Mouse (Mus musculus) liver, embryonic 16.5 days (tissue): ENCODE data around the gene Nhej1. TPM values are rescaled to one million over a fixed set of nuclear protein-coding genes. Genes with fewer than 3 reads are reported as not detected.

Experiments used
- ATAC-seq: fragments of 200-750 bp; cut with Nextera tagmentation; 2 replicates; pipeline ENCODE4 v1.8.0; 2017; ENCODE audit warnings: low read depth, mild to moderate bottlenecking, moderate number of reproducible peaks, moderate library complexity
- H3K27ac ChIP-seq: fragments of 300-500 bp; sonication (generic); 2 replicates; pipeline ENCODE4 v1.5.1; 2014; ENCODE audit warnings: mild to moderate bottlenecking, low read length
- H3K27me3 ChIP-seq: fragments of 300-500 bp; sonication (generic); 2 replicates; pipeline ENCODE4 v1.6.1; 2014; ENCODE audit warnings: low read depth, low read length, mixed read lengths; ENCODE audit not compliant: control insufficient read depth, insufficient read depth
- H3K36me3 ChIP-seq: fragments of 300-500 bp; sonication (generic); 2 replicates; pipeline ENCODE4 v1.6.1; 2014; ENCODE audit warnings: mild to moderate bottlenecking; ENCODE audit not compliant: control insufficient read depth, insufficient read depth
- H3K4me1 ChIP-seq: fragments of 300-500 bp; sonication (generic); 2 replicates; pipeline ENCODE4 v1.6.1; 2014; ENCODE audit warnings: low read depth, low read length, mixed read lengths; ENCODE audit not compliant: control insufficient read depth
- H3K4me2 ChIP-seq: fragments of 300-500 bp; sonication (generic); 2 replicates; pipeline ENCODE4 v1.6.1; 2014; ENCODE audit warnings: low read depth, low read length, mixed read lengths
- H3K4me3 ChIP-seq: fragments of 300-500 bp; sonication (generic); 2 replicates; pipeline ENCODE4 v1.5.1; 2014; ENCODE audit warnings: low read depth, mild to moderate bottlenecking, low read length
- H3K9ac ChIP-seq: fragments of 300-500 bp; sonication (generic); 2 replicates; pipeline ENCODE4 v1.6.1; 2014; ENCODE audit warnings: low read depth, low read length
- H3K9me3 ChIP-seq: fragments of 300-500 bp; sonication (generic); replicated peaks from 2 replicates; pipeline ENCODE4 v1.6.1; 2016; ENCODE audit warnings: low read length; ENCODE audit not compliant: control insufficient read depth
- WGBS: fragments of 180-500 bp; shearing (Covaris S2); extraction: QIAGEN DNeasy Blood & Tissue Kit; methylation state at CpG from one replicate; pipeline ENCODE4 v1.1.7; 2014; ENCODE audit not compliant: insufficient replicate concordance; 5-methylcytosine and 5-hydroxymethylcytosine counted together
- polyA plus RNA-seq: library from polyadenylated mRNA; unstranded; fragments of >200 nt; fragmentation: Nextera tagmentation; extraction: Ambion mirVana; gene quantifications from 2 replicates; pipeline ENCODE4 v1.2.1, GENCODE M21; 2015

Gene Nhej1
- polyA plus RNA-seq, 1 experiment from 2014 or later = 6.0 TPM

GRCm38 (mm10) chr1:75147411-75148135, 22.6 kb upstream of the Nhej1 start:
- no peak for ATAC-seq
- Histone ChIP-seq H3K9me3 (no peaks in the 10 kb centered on the region), H3K4me2 (no peak overlapping the region), H3K4me1 (peaks cover 43% of the 10 kb centered on the region), H3K4me3 (no peak overlapping the region), H3K27ac (peak overlapping the region; percentile 28; the same call in 1 of the 2 replicates), H3K36me3 (peaks cover 49% of the 10 kb centered on the region), H3K9ac (no peak overlapping the region), H3K27me3 (no peaks in the 10 kb centered on the region)
- WGBS = 78% methylated on average over 7 of the region's 7 CpGs

GRCm38 (mm10) chr1:75145589-75145988, 20.6 kb upstream of the Nhej1 start:
- WGBS = 24% methylated on average over 3 of the region's 3 CpGs
- Histone ChIP-seq H3K4me2 (peak overlapping the region; percentile 91), H3K9ac (0 out of 2 replicates have a peak overlapping the region, but pooled peaks have one; percentile 14)

GRCm38 (mm10) chr1:75142301-75143261, 17.6 kb upstream of the Nhej1 start, which contains the start of the genes Cnppd1 and Retreg2:
TSS of gene Cnppd1 (minus strand) at chr1:75142711.
TSS of gene Retreg2 (plus strand) at chr1:75142778.
- peaks cover 68% of the 10 kb centered on the region for H3K4me1 ChIP-seq
- WGBS = under 1% methylated on average over 89 of the region's 91 CpGs
- H3K27ac ChIP-seq = peak within 1 kb of the TSS; percentile 100
- H3K9me3 ChIP-seq = no peaks in the 10 kb centered on the region
- ATAC-seq = peak; percentile 77
- H3K4me3 ChIP-seq = peak within 1 kb of the TSS; percentile 96
- peak within 1 kb of the TSS; percentile 91 for H3K4me2 ChIP-seq
- H3K9ac ChIP-seq = peak within 1 kb of the TSS; percentile 99
- peaks cover 50% of the 10 kb centered on the region for H3K36me3 ChIP-seq
- H3K27me3 ChIP-seq = no peaks in the 10 kb centered on the region

More at GRCm38 (mm10) chr1:75145589-75145988, 20.6 kb upstream of the Nhej1 start:
- Histone ChIP-seq H3K4me3 (peak overlapping the region; percentile 14), H3K9me3 (no peaks in the 10 kb centered on the region), H3K27ac (peak overlapping the region; percentile 49), H3K27me3 (no peaks in the 10 kb centered on the region), H3K4me1 (peaks cover 43% of the 10 kb centered on the region), H3K36me3 (peaks cover 49% of the 10 kb centered on the region)
- no peak for ATAC-seq

GRCm38 (mm10) chr1:75141486-75142190, 16.6 kb upstream of the Nhej1 start:
- Histone ChIP-seq H3K27ac (peak overlapping the region; percentile 100), H3K36me3 (peaks cover 43% of the 10 kb centered on the region), H3K4me1 (peaks cover 68% of the 10 kb centered on the region), H3K9ac (peak overlapping the region; percentile 99), H3K27me3 (no peaks in the 10 kb centered on the region), H3K4me2 (peak overlapping the region; percentile 91), H3K9me3 (no peaks in the 10 kb centered on the region), H3K4me3 (peak overlapping the region; percentile 96)
- WGBS = under 1% methylated on average over 53 of the region's 53 CpGs
- peak; percentile 54 for ATAC-seq

GRCm38 (mm10) chr1:75140601-75141190, 15.7 kb upstream of the Nhej1 start:
- WGBS = 28% methylated on average over 4 of the region's 4 CpGs

GRCm38 (mm10) chr1:75138448-75138847, 13.4 kb upstream of the Nhej1 start:
- Histone ChIP-seq H3K4me2 (peak overlapping the region; percentile 64), H3K9me3 (no peaks in the 10 kb centered on the region), H3K4me1 (peaks cover 61% of the 10 kb centered on the region), H3K27ac (peak overlapping the region; percentile 95), H3K27me3 (no peaks in the 10 kb centered on the region), H3K36me3 (peaks cover 39% of the 10 kb centered on the region), H3K9ac (peak overlapping the region; percentile 8; the same call in 1 of the 2 replicates), H3K4me3 (peak overlapping the region; percentile 20; the same call in 1 of the 2 replicates)
- ATAC-seq = no peak
- WGBS = 59% methylated on average over 2 of the region's 2 CpGs

More at GRCm38 (mm10) chr1:75140601-75141190, 15.7 kb upstream of the Nhej1 start:
- no peaks in the 10 kb centered on the region for H3K9me3 ChIP-seq
- no peaks in the 10 kb centered on the region for H3K27me3 ChIP-seq
- peak overlapping the region; percentile 91 for H3K4me2 ChIP-seq
- peak overlapping the region; percentile 96 for H3K4me3 ChIP-seq
- no peak for ATAC-seq
- H3K4me1 ChIP-seq = peaks cover 68% of the 10 kb centered on the region
- peak overlapping the region; percentile 100 for H3K27ac ChIP-seq
- H3K36me3 ChIP-seq = peaks cover 42% of the 10 kb centered on the region
- peak overlapping the region; percentile 99 for H3K9ac ChIP-seq

GRCm38 (mm10) chr1:75136730-75137129, 11.7 kb upstream of the Nhej1 start:
- Histone ChIP-seq H3K4me1 (peaks cover 63% of the 10 kb centered on the region), H3K36me3 (peaks cover 39% of the 10 kb centered on the region), H3K27me3 (no peaks in the 10 kb centered on the region), H3K9me3 (no peaks in the 10 kb centered on the region), H3K4me3 (peak overlapping the region; percentile 36), H3K4me2 (peak overlapping the region; percentile 64), H3K27ac (peak overlapping the region; percentile 95), H3K9ac (peak overlapping the region; percentile 64)
- peak; percentile 87 for ATAC-seq
- WGBS = 11% methylated on average over 3 of the region's 3 CpGs

GRCm38 (mm10) chr1:75136293-75136692, 11.3 kb upstream of the Nhej1 start:
- peaks cover 63% of the 10 kb centered on the region for H3K4me1 ChIP-seq
- H3K4me3 ChIP-seq = peak overlapping the region; percentile 36
- H3K36me3 ChIP-seq = peaks cover 39% of the 10 kb centered on the region
- ATAC-seq = peak; percentile 57
- 20% methylated on average over 6 of the region's 6 CpGs for WGBS
- H3K27me3 ChIP-seq = no peaks in the 10 kb centered on the region
- H3K27ac ChIP-seq = peak overlapping the region; percentile 95
- peak overlapping the region; percentile 64 for H3K4me2 ChIP-seq
- H3K9ac ChIP-seq = peak overlapping the region; percentile 64
- H3K9me3 ChIP-seq = no peaks in the 10 kb centered on the region
